Mouse (Mus musculus) stomach, postnatal 0 days (tissue): Measurements from ENCODE around the gene Gas7. TPM values are rescaled to one million over a fixed set of nuclear protein-coding genes. Genes with fewer than 3 reads are reported as not detected.

Source experiments
- ATAC-seq: fragments of 200-750 bp; cut with Nextera tagmentation; 2 replicates; pipeline ENCODE4 v1.8.0; 2017; ENCODE audit not compliant: low FRiP score, low TSS enrichment
- DNase-seq: peaks from one replicate; pipeline ENCODE4 v3.0.0-alpha.2; 2016; ENCODE audit warnings: low spot score
- H3K27ac ChIP-seq: fragments of 300-500 bp; sonication (generic); replicated peaks from 2 replicates; pipeline ENCODE4 v1.5.1; 2014; ENCODE audit warnings: mild to moderate bottlenecking, control low read depth
- H3K27me3 ChIP-seq: fragments of 300-500 bp; sonication (generic); 2 replicates; pipeline ENCODE4 v1.6.1; 2014; ENCODE audit warnings: low read length; ENCODE audit not compliant: control insufficient read depth, insufficient read depth
- H3K36me3 ChIP-seq: fragments of 300-500 bp; sonication (generic); 2 replicates; pipeline ENCODE4 v1.6.1; 2014; ENCODE audit warnings: low read length, mixed read lengths; ENCODE audit not compliant: control insufficient read depth, insufficient read depth
- H3K4me1 ChIP-seq: fragments of 300-500 bp; sonication (generic); replicated peaks from 2 replicates; pipeline ENCODE4 v1.6.1; 2014; ENCODE audit warnings: antibody characterized with exemption; ENCODE audit not compliant: control insufficient read depth, insufficient read depth
- H3K4me2 ChIP-seq: fragments of 300-500 bp; sonication (generic); replicated peaks from 2 replicates; pipeline ENCODE4 v1.6.1; 2014; ENCODE audit warnings: low read depth, mild to moderate bottlenecking, control low read depth, moderate library complexity
- H3K4me3 ChIP-seq: fragments of 300-500 bp; sonication (generic); 2 replicates; pipeline ENCODE4 v1.5.1; 2014; ENCODE audit warnings: low read depth, low read length, control low read depth
- H3K9ac ChIP-seq: fragments of 300-500 bp; sonication (generic); 2 replicates; pipeline ENCODE4 v1.6.1; 2014; ENCODE audit warnings: mild to moderate bottlenecking, low read length, control low read depth, mixed read lengths
- H3K9me3 ChIP-seq: fragments of 300-500 bp; sonication (generic); 2 replicates; pipeline ENCODE4 v1.6.1; 2016; ENCODE audit warnings: low read length; ENCODE audit not compliant: control insufficient read depth
- CTCF ChIP-seq: IDR thresholded peaks from 2 replicates; pipeline ENCODE4 v1.5.1; 2016; ENCODE audit warnings: antibody characterized with exemption, low read depth, mild to moderate bottlenecking, moderate library complexity
- EP300 ChIP-seq: optimal IDR thresholded peaks from 2 replicates; pipeline ENCODE3; 2016; ENCODE audit warnings: antibody characterized with exemption
- WGBS: fragments of 180-500 bp; shearing (Covaris S2); extraction: QIAGEN DNeasy Blood & Tissue Kit; methylation state at CpG from one replicate; pipeline ENCODE4 v1.1.7; 2014; 5-methylcytosine and 5-hydroxymethylcytosine counted together
- polyA plus RNA-seq: library from polyadenylated mRNA; unstranded; fragments of >200 nt; fragmentation: Nextera tagmentation; extraction: Ambion mirVana; gene quantifications from 2 replicates; pipeline ENCODE4 v1.2.1, GENCODE M21; 2015

The Gas7 gene
- polyA plus RNA-seq, 1 experiment from 2014 or later = 18.3 TPM

DNA sequence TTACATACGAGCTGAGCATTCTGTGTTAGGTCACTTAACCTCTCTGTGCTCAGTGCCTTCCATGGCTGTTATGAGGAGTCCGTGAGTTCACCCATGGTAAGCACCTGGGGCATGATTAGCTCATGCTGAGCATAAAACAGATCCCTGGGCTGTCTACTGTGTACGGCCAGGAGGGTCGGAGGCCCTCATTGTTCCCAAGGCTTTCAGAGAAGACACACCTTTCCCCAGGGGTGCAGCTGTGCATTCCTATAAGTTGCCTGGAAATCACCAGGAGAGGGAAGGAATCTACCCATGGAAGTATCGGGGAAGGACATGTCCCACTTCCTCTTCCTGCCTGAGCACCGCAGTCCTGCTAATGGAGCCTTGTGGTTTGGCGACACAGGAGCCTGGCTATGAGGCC is 201.1 kb downstream of the Gas7 start:
- ATAC-seq = no peak
- no peak for DNase-seq
- TF ChIP-seq CTCF (no peak), EP300 (no peak)
- no peak overlapping the region for H3K4me3 ChIP-seq
- no peaks in the 10 kb centered on the region for H3K27me3 ChIP-seq
- no peak overlapping the region for H3K9ac ChIP-seq
- H3K9me3 ChIP-seq = no peaks in the 10 kb centered on the region
- WGBS = 78% methylated on average over 7 of the region's 7 CpGs
- no peaks in the 10 kb centered on the region for H3K4me1 ChIP-seq
- H3K4me2 ChIP-seq = no peak overlapping the region
- H3K27ac ChIP-seq = no peak overlapping the region
- H3K36me3 ChIP-seq = no peaks in the 10 kb centered on the region

GRCm38 (mm10) chr11:67656811-67657210 is 201.6 kb downstream of the Gas7 start:
- TF ChIP-seq EP300 = no peak
- TF ChIP-seq CTCF = no peak
- Histone ChIP-seq H3K4me2 (no peak overlapping the region), H3K27me3 (no peaks in the 10 kb centered on the region), H3K9me3 (no peaks in the 10 kb centered on the region), H3K9ac (no peak overlapping the region), H3K27ac (no peak overlapping the region), H3K4me1 (no peaks in the 10 kb centered on the region), H3K4me3 (no peak overlapping the region), H3K36me3 (no peaks in the 10 kb centered on the region)
- WGBS = 69% methylated on average over 9 of the region's 9 CpGs
- DNase-seq (no peak), ATAC-seq (no peak)

DNA sequence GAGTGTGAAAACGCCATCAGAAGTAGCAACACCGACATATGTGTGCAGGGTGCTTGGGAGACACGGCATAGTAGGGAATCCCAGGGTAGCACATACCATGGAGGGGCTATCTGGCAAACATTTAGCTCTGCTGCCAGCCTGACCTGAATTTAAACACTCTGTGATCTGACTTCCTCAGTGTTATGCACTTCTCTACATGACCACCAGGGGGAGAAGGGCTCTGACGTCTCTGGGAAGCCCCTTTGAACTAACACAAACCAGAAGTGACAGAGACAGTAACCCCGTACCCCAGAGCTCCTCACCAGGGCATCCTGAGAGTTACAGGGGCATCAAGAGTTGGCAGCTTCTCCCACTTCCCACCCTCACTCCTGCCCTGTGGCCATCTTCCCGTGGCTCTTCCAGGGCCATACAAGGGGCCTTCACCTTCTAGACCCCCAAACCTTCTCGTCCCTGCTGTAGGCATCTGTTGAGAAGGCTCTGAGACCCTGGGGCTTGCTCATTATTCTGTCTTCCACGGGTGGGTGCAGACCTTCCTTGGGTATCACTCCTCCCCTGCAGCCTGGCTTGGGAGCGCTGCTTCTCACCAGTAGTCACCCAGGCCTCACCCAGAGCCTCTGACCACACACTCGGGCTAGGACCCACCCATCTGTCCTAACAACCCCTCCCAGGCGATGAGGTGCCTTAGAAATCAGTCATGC is 202.6 kb downstream of the Gas7 start:
- no peaks in the 10 kb centered on the region for H3K9me3 ChIP-seq
- DNase-seq (peak; percentile 34), ATAC-seq (no peak)
- H3K27ac ChIP-seq = no peak overlapping the region
- no peaks in the 10 kb centered on the region for H3K27me3 ChIP-seq
- TF ChIP-seq EP300 (no peak), CTCF (peak; percentile 88)
- WGBS = 43% methylated on average over 11 of the region's 11 CpGs
- H3K4me2 ChIP-seq = no peak overlapping the region
- H3K36me3 ChIP-seq = no peaks in the 10 kb centered on the region
- H3K4me1 ChIP-seq = no peaks in the 10 kb centered on the region
- H3K4me3 ChIP-seq = no peak overlapping the region
- H3K9ac ChIP-seq = no peak overlapping the region

DNA sequence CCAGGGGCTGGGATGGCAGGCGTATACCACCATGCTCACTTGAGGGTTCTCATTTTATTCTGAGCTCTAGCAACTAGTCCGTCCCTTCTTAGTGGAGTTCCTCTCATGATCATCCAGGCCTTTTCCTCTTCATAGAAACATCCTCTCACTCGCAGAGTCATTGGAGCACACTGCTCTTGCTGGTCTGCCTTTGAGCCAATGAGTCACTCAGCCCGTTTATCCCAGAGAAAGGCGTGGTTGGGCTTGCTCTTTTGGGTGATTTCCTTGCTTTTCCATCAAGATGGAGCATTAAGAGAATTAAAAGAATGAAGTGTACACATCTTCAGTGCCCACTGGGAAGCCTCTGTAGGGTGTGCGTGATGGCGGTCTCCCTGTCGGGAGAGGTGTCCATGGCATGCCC is 206.2 kb downstream of the Gas7 start:
- Histone ChIP-seq H3K36me3 (no peaks in the 10 kb centered on the region), H3K27me3 (no peaks in the 10 kb centered on the region), H3K9me3 (no peaks in the 10 kb centered on the region), H3K4me2 (no peak overlapping the region), H3K4me1 (no peaks in the 10 kb centered on the region), H3K9ac (no peak overlapping the region), H3K4me3 (no peak overlapping the region), H3K27ac (no peak overlapping the region)
- ATAC-seq = no peak
- WGBS = 82% methylated on average over 8 of the region's 8 CpGs
- no peak for DNase-seq
- TF ChIP-seq CTCF (no peak), EP300 (no peak)

DNA sequence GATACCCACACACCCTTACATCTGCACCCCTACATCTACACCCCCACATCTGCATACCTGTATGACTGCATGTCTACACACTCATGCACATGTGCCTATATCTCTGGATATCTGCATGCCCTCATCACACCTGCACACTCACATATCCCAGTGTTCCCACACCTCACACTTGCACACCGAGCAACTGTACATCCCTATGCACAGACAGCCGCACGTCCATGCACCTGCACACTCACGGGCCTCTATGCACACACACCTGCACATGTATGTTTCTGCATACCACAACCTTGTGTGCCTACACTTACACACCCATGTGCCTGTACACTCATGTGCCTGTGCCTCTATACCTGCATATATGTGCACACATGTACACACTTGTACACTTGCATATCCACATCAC is 208.2 kb downstream of the Gas7 start:
- WGBS = 91% methylated on average over 4 of the region's 4 CpGs
- Histone ChIP-seq H3K4me1 (no peaks in the 10 kb centered on the region), H3K9ac (no peak overlapping the region), H3K4me3 (no peak overlapping the region), H3K27me3 (no peaks in the 10 kb centered on the region), H3K36me3 (no peaks in the 10 kb centered on the region), H3K9me3 (no peaks in the 10 kb centered on the region), H3K27ac (no peak overlapping the region), H3K4me2 (no peak overlapping the region)
- no peak for ATAC-seq
- no peak for DNase-seq
- TF ChIP-seq EP300 (no peak), CTCF (no peak)

- no peaks in the 10 kb centered on the region for H3K9me3 ChIP-seq
- H3K36me3 ChIP-seq = no peaks in the 10 kb centered on the region
- H3K27me3 ChIP-seq = no peaks in the 10 kb centered on the region
- no peaks in the 10 kb centered on the region for H3K4me1 ChIP-seq
- no peak overlapping the region for H3K27ac ChIP-seq
- no peak overlapping the region for H3K4me2 ChIP-seq
- ATAC-seq (no peak), DNase-seq (no peak)
- no peak overlapping the region for H3K4me3 ChIP-seq
- TF ChIP-seq CTCF = no peak
- TF ChIP-seq EP300 = no peak
- 77% methylated on average over 3 of the region's 3 CpGs for WGBS
- no peak overlapping the region for H3K9ac ChIP-seq
Measured at GRCm38 (mm10) chr11:67664261-67664660, 209.0 kb downstream of the Gas7 start.
